Mouse (Mus musculus) heart, embryonic 14.5 days (tissue): ENCODE results near the gene Fbxo34. TPM values are rescaled to one million over a fixed set of nuclear protein-coding genes. Genes with fewer than 3 reads are reported as not detected.
A peak's percentile ranks its signal among the peaks of the same experiment; 100 is the strongest.

Experiments used
- ATAC-seq: fragments of 200-750 bp; cut with Nextera tagmentation; 2 replicates; pipeline ENCODE4 v1.8.0; 2017; ENCODE audit warnings: low read depth, moderate TSS enrichment; ENCODE audit not compliant: insufficient number of reproducible peaks, insufficient read depth, low FRiP score
- H3K27ac ChIP-seq, 2 experiments: fragments of 200-500 bp in 1 of 2; fragments of 300-500 bp in 1 of 2; sonication (generic) in 1 of 2; replicated peaks in 1 of 2; 2 replicates each; pipeline ENCODE4 v1.5.1; 2012 to 2014; ENCODE audit warnings: low read depth in 2 of 2, low read length in 2 of 2, control low read depth in 1 of 2, mild to moderate bottlenecking in 1 of 2, mixed read lengths in 1 of 2; ENCODE audit not compliant: control insufficient read depth in 1 of 2, insufficient read depth in 1 of 2
- H3K27me3 ChIP-seq: fragments of 300-500 bp; sonication (generic); 2 replicates; pipeline ENCODE4 v1.6.1; 2014; ENCODE audit warnings: mild to moderate bottlenecking, low read length, control low read depth; ENCODE audit not compliant: control insufficient read depth, insufficient read depth
- H3K36me3 ChIP-seq: fragments of 300-500 bp; sonication (generic); 2 replicates; pipeline ENCODE4 v1.6.1; 2014; ENCODE audit warnings: mild to moderate bottlenecking, control low read depth, low read length, mixed read lengths; ENCODE audit not compliant: control insufficient read depth, insufficient read depth
- H3K4me1 ChIP-seq, 2 experiments: fragments of 200-500 bp in 1 of 2; fragments of 300-500 bp in 1 of 2; sonication (generic) in 1 of 2; 2 replicates each; pipeline ENCODE4 v1.6.1; 2012 to 2014; ENCODE audit warnings: low read length in 2 of 2, control low read depth in 1 of 2, mixed read lengths in 1 of 2; ENCODE audit not compliant: control insufficient read depth in 2 of 2, insufficient read depth in 2 of 2
- H3K4me2 ChIP-seq: fragments of 300-500 bp; sonication (generic); 2 replicates; pipeline ENCODE4 v1.6.1; 2014; ENCODE audit warnings: mild to moderate bottlenecking, low read length
- H3K4me3 ChIP-seq, 2 experiments: fragments of 200-500 bp in 1 of 2; fragments of 300-500 bp in 1 of 2; sonication (generic) in 1 of 2; 2 replicates each; pipeline ENCODE4 v1.5.1; 2012 to 2014; ENCODE audit warnings: low read length in 2 of 2, mild to moderate bottlenecking in 2 of 2, control low read depth in 1 of 2, low read depth in 1 of 2, moderate library complexity in 1 of 2; ENCODE audit not compliant: control insufficient read depth in 1 of 2, insufficient read depth in 1 of 2
- H3K9ac ChIP-seq: fragments of 300-500 bp; sonication (generic); 2 replicates; pipeline ENCODE4 v1.6.1; 2014; ENCODE audit warnings: mild to moderate bottlenecking, low read length
- H3K9me3 ChIP-seq: fragments of 300-500 bp; sonication (generic); 2 replicates; pipeline ENCODE4 v1.6.1; 2016; ENCODE audit warnings: low read length, control low read depth; ENCODE audit not compliant: control insufficient read depth
- WGBS: fragments of 180-500 bp; shearing (Covaris S2); extraction: QIAGEN DNeasy Blood & Tissue Kit; methylation state at CpG from one replicate; pipeline ENCODE4 v1.1.7; 2014; 5-methylcytosine and 5-hydroxymethylcytosine counted together
- polyA plus RNA-seq: library from polyadenylated mRNA; unstranded; fragments of >200 nt; fragmentation: Nextera tagmentation; extraction: Ambion mirVana; gene quantifications from 2 replicates; pipeline ENCODE4 v1.2.1, GENCODE M21; 2014

Gene Fbxo34
- polyA plus RNA-seq, 1 experiment from 2014 or later = 16.4 TPM

DNA sequence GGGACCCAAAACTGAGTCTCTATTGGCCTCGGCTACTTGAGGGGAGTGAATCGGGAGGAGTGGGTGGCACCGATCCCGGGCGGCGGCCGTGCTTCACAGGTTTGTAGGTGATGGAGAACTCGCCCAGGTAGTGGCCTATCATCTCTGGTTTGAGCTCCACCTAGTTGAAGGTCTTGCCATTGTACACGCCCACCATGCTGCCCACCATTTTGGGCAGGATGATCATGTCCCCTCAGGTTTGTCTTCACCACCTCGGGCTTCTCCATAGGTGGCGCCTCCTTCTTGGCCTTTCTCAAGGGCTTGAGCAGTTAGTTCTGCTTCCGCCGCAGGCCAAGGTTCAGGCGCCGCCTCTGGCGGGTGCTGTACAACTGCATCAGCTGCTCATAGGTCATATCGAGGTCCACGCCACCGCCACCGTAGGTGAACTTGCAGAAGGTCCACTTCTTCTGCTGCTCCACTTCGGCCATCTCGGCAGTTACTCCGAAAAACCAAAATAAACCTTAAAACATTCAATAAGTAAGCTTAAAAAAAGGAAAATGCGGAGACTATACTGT lies 30.4 kb upstream of the Fbxo34 start:
- Histone ChIP-seq H3K9ac (no peak overlapping the region), H3K4me2 (no peak overlapping the region), H3K9me3 (no peaks in the 10 kb centered on the region), H3K27me3 (no peaks in the 10 kb centered on the region), H3K4me1 (peaks cover 3 to 11% of the 10 kb centered on the region in 2 experiments; a peak in 3 of 4 replicates), H3K27ac (no peak overlapping the region), H3K4me3 (no peak overlapping the region), H3K36me3 (peaks cover 14% of the 10 kb centered on the region)
- no peak for ATAC-seq
- 90% methylated on average over 24 of the region's 24 CpGs for WGBS

DNA sequence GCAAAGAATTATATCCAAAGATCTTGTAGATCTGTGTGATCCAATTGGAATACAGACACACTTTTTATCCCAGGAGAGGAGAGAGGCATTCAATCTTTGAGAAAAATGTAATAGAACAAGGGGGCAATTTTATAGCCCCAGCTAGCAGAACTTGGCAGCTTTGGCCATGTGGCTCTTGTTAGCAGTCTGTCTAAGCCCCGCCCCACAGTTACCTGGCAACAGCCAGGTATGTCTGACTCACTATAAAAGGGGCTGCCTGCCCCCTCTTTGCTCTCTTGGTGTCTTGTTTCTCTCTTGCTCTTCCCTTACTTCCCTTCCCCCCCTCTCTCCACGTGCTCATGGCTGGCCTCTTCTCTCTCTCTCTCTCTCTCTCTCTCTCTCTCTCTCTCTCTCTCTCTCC lies 28.6 kb upstream of the Fbxo34 start:
- no peak overlapping the region for H3K4me3 ChIP-seq
- H3K9me3 ChIP-seq = no peaks in the 10 kb centered on the region
- no peaks in the 10 kb centered on the region for H3K27me3 ChIP-seq
- ATAC-seq = no peak
- 30% methylated on average over 2 of the region's 2 CpGs for WGBS
- H3K27ac ChIP-seq = no peak overlapping the region
- no peak overlapping the region for H3K4me2 ChIP-seq
- H3K4me1 ChIP-seq = peaks cover 3 to 11% of the 10 kb centered on the region in 2 experiments; a peak in 3 of 4 replicates
- H3K36me3 ChIP-seq = no peaks in the 10 kb centered on the region
- H3K9ac ChIP-seq = no peak overlapping the region

DNA sequence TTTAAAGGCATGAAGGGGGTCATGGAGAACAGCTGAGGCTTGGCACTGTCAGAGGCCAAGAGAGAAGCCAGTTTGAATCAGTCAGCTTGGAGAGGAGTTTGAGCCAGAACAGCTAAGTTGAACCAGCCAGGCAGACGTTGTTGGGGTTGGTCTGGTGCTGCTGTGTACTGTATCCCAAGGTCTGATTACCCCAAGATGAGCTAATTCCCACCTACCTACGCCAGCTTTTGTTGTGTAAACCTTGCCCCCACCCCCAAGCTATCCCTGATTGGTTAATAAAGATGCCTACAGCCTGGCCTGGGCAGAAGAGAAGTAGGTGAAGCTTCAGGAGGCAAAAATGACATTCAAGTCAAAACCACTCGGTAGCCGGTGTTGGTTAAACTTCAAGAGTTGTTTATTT lies 27.8 kb upstream of the Fbxo34 start:
- 54% methylated on average over 4 of the region's 4 CpGs for WGBS
- no peak overlapping the region for H3K4me2 ChIP-seq
- H3K4me1 ChIP-seq = peaks cover 0 to 3% of the 10 kb centered on the region in 2 experiments; a peak in 2 of 4 replicates
- no peak overlapping the region for H3K9ac ChIP-seq
- H3K27ac ChIP-seq = no peak overlapping the region
- H3K9me3 ChIP-seq = no peaks in the 10 kb centered on the region
- no peak for ATAC-seq
- no peaks in the 10 kb centered on the region for H3K27me3 ChIP-seq
- H3K4me3 ChIP-seq = no peak overlapping the region
- H3K36me3 ChIP-seq = no peaks in the 10 kb centered on the region

DNA sequence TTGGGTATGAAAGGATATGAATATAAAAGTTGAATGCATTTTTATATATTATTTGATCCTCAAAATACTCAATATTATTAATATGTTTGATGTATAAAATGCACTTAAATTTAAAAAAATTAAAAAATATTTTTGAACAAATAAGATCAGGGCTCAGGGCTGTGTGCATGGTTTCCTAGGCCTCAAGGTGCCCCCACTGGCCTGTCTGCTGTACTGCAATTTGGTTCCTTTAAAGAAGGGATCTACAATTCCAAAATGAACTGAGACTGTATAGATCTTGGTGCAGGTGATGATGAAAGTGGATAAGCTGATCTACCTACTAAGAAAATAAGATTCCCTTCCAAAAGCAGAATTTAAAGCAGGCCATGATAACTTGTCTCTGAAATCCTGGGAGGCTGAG lies 17.2 kb upstream of the Fbxo34 start:
- ATAC-seq = no peak
- Histone ChIP-seq H3K9me3 (no peaks in the 10 kb centered on the region), H3K4me2 (no peak overlapping the region), H3K27me3 (no peaks in the 10 kb centered on the region), H3K4me1 (no peaks in the 10 kb centered on the region), H3K27ac (no peak overlapping the region), H3K9ac (no peak overlapping the region), H3K36me3 (no peaks in the 10 kb centered on the region), H3K4me3 (no peak overlapping the region)

DNA sequence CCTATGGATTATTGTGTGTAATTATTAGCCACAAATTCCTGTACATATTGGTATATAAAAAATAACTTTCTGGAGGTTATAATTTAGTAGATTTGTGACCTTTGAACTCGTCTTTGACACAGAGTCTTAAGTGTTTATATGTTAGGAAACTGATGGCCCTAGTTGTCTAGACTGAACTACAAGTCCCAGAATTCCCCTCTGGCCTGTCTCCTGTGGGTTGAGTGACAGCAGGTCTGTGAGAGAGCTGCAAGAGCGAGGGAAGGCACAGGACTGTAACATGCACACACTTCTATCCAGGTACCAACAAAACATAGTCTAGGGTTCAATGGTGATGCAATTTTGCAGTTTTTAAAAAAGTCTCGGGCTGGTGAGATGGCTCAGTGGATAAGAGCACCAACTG lies 11.3 kb upstream of the Fbxo34 start:
- ATAC-seq = no peak
- H3K9me3 ChIP-seq = peaks cover 9% of the 10 kb centered on the region
- H3K9ac ChIP-seq = no peak overlapping the region
- no peaks in the 10 kb centered on the region for H3K27me3 ChIP-seq
- H3K4me1 ChIP-seq = no peaks in the 10 kb centered on the region
- H3K4me2 ChIP-seq = no peak overlapping the region
- H3K36me3 ChIP-seq = no peaks in the 10 kb centered on the region
- no peak overlapping the region for H3K4me3 ChIP-seq
- no peak overlapping the region for H3K27ac ChIP-seq
- 73% methylated on average over 3 of the region's 3 CpGs for WGBS

DNA sequence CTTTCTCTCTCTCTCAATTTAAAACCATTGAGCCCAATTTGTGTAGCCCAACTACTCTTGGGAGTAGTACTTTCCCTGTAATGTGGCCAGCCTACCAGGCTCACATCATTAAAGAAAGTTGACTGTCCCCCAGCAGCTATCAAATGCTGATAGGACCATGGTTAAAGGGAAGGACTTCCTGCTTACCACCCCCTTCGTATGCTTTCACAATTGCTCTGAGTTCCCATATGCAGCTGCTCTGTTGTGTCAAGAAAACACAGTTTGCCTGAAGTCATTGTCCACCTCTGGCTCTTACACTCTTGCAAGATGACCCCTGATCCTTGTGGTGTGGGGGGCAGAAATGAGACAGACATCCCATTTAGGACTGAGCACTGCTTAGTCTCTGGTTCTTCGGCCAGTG lies 5.3 kb upstream of the Fbxo34 start:
- Histone ChIP-seq H3K4me2 (no peak overlapping the region), H3K9ac (no peak overlapping the region), H3K36me3 (no peaks in the 10 kb centered on the region), H3K9me3 (peaks cover 6% of the 10 kb centered on the region), H3K4me1 (no peaks in the 10 kb centered on the region), H3K4me3 (no peak overlapping the region), H3K27ac (peak overlapping the region; percentile 66 to 82), H3K27me3 (no peaks in the 10 kb centered on the region)
- peak; percentile 31; the same call in 1 of the 2 replicates for ATAC-seq
- WGBS = 43% methylated on average over 2 of the region's 2 CpGs

DNA sequence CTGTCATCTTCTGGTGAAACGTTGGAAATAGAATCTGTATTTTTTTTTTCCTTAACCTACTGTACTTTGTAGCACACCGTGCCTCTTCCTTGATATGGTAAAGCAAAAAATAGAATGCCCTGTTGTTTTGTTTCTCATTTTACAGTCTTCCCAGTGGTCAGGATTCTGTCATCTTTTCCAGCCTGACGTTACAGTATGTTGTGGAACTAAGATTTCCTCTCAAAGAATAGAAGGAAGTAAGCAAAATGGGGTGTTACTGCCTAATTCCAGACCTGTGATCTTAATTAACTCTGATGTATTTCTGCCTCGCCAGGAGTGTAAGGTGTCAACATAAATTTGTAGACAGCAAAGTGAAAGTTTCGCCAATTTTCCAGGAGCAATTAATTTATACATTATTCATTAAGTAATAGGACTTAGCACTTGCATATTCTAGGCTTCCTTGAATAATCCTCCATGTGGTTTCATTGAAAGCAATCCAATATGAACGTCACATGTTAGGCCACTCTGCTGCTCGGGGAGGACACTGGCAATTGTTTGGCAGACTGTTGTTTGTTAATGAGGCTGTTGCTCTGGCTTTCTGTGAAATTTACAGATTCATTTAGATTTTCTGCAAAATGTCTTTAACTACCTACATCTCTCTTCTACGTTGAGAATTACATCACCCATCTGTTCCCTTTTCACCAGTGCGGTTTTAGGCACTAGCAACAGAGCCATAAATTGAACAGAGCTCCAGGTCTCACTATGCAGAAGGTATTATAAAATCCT lies 4.7 kb upstream of the Fbxo34 start:
- 57% methylated on average over 9 of the region's 9 CpGs for WGBS
- Histone ChIP-seq H3K9me3 (peaks cover 4% of the 10 kb centered on the region; the same call in 1 of the 2 replicates), H3K4me1 (no peaks in the 10 kb centered on the region), H3K4me3 (no peak overlapping the region), H3K4me2 (no peak overlapping the region), H3K27ac (peak overlapping the region; percentile 66 to 82; a peak in 3 of 4 replicates), H3K27me3 (no peaks in the 10 kb centered on the region), H3K9ac (no peak overlapping the region), H3K36me3 (no peaks in the 10 kb centered on the region)
- no peak for ATAC-seq
